Mouse (Mus musculus): Measurements from ENCODE around the gene Hoga1. TPM values are rescaled to one million over a fixed set of nuclear protein-coding genes. Genes with fewer than 3 reads are reported as not detected.

Hoga1 gene
- not detected in 4 replicates for total RNA-seq (2023)

GRCm38 (mm10) chr19:42045269-42046102 lies at the start of gene Hoga1:
Gene Hoga1 (plus strand): TSS chr19:42045610.

GRCm38 (mm10) chr19:42035456-42036248 lies 9.8 kb upstream of the Hoga1 start, which contains the start of gene Ankrd2:
Gene Ankrd2 (plus strand): TSS chr19:42036000.

GRCm38 (mm10) chr19:42051948-42052347 lies 6.5 kb downstream of the Hoga1 start, which contains the start of gene 4933411K16Rik:
Gene 4933411K16Rik (plus strand): TSS chr19:42052248.

GRCm38 (mm10) chr19:42086166-42086565 lies 40.8 kb downstream of the Hoga1 start, which contains the start of gene Morn4:
Gene Morn4 (minus strand): TSS chr19:42086357.

GRCm38 (mm10) chr19:42089748-42090595 lies 44.6 kb downstream of the Hoga1 start, which contains the start of gene Pi4k2a:
Gene Pi4k2a (plus strand): TSS chr19:42090470.

Other genes with a start within 250 kb of the Hoga1 start
- gene Arhgap19, start 243.6 kb upstream of the Hoga1 start, total RNA-seq (2023) = 2.8 to 5.1 TPM (median 3.2 TPM) in 4 replicates
- gene Frat1, start 215.6 kb upstream of the Hoga1 start, total RNA-seq (2023) = 35.5 to 40.5 TPM (median 37.3 TPM) in 4 replicates
- 37.5 to 43.8 TPM (median 38.4 TPM) in 4 replicates for gene Frat2, start 197.5 kb upstream of the Hoga1 start, total RNA-seq (2023)
- 37.5 to 42.6 TPM (median 39.7 TPM) in 4 replicates for gene Rrp12, start 149.4 kb upstream of the Hoga1 start, total RNA-seq (2023)
- gene Pgam1, start 133.7 kb upstream of the Hoga1 start, total RNA-seq (2023) = 80.9 to 95.2 TPM (median 81.5 TPM) in 4 replicates
- gene Exosc1, start 112.2 kb upstream of the Hoga1 start, total RNA-seq (2023) = 43.1 to 47.9 TPM (median 46.8 TPM) in 4 replicates
- 33.0 to 38.7 TPM (median 34.5 TPM) in 4 replicates for gene Zdhhc16, start 112.1 kb upstream of the Hoga1 start, total RNA-seq (2023)
- 73.0 to 88.4 TPM (median 77.2 TPM) in 4 replicates for gene Mms19, start 64.5 kb upstream of the Hoga1 start, total RNA-seq (2023)
- 4.8 to 7.0 TPM (median 5.7 TPM) in 4 replicates for gene Ubtd1, start 63.8 kb upstream of the Hoga1 start, total RNA-seq (2023)
- gene Ankrd2, start 9.6 kb upstream of the Hoga1 start, total RNA-seq (2023) = not detected in 4 replicates
- not detected in 4 replicates for gene 4933411K16Rik, start 6.6 kb downstream of the Hoga1 start, total RNA-seq (2023)
- not detected in 4 replicates for gene Morn4, start 40.7 kb downstream of the Hoga1 start, total RNA-seq (2023)
- 46.3 to 50.4 TPM (median 48.0 TPM) in 4 replicates for gene Pi4k2a, start 44.9 kb downstream of the Hoga1 start, total RNA-seq (2023)
- 3.8 to 4.8 TPM (median 4.2 TPM) in 4 replicates for gene Avpi1, start 83.4 kb downstream of the Hoga1 start, total RNA-seq (2023)
- gene Marveld1, start 101.8 kb downstream of the Hoga1 start, total RNA-seq (2023) = 1.1 to 1.6 TPM (median 1.2 TPM) in 4 replicates
- gene Zfyve27, start 118.3 kb downstream of the Hoga1 start, total RNA-seq (2023) = 80.0 to 88.4 TPM (median 86.0 TPM) in 4 replicates
- not detected in 4 replicates for gene Sfrp5, start 156.6 kb downstream of the Hoga1 start, total RNA-seq (2023)
- gene Golga7b, start 202.0 kb downstream of the Hoga1 start, total RNA-seq (2023) = not detected in 4 replicates

Measured in B cell, adult 62 days (primary cell).